Mouse (Mus musculus) adrenal gland, adult 8-10 months (tissue): ENCODE results near the gene Pate2. TPM values are rescaled to one million over a fixed set of nuclear protein-coding genes. Genes with fewer than 3 reads are reported as not detected.

Source experiments
- DNase-seq: peaks from one replicate; pipeline ENCODE4 v3.0.0; 2022
- total RNA-seq, 4 experiments: library from RNA; stranded (reverse); gene quantifications; 2 replicates each; pipeline ENCODE4 v1.2.4; 2022

Gene Pate2
- total RNA-seq: under 1 TPM in 3 of 4 experiments, not detected in 1; 0.17 to 0.46 (median 0.30) TPM

DNA sequence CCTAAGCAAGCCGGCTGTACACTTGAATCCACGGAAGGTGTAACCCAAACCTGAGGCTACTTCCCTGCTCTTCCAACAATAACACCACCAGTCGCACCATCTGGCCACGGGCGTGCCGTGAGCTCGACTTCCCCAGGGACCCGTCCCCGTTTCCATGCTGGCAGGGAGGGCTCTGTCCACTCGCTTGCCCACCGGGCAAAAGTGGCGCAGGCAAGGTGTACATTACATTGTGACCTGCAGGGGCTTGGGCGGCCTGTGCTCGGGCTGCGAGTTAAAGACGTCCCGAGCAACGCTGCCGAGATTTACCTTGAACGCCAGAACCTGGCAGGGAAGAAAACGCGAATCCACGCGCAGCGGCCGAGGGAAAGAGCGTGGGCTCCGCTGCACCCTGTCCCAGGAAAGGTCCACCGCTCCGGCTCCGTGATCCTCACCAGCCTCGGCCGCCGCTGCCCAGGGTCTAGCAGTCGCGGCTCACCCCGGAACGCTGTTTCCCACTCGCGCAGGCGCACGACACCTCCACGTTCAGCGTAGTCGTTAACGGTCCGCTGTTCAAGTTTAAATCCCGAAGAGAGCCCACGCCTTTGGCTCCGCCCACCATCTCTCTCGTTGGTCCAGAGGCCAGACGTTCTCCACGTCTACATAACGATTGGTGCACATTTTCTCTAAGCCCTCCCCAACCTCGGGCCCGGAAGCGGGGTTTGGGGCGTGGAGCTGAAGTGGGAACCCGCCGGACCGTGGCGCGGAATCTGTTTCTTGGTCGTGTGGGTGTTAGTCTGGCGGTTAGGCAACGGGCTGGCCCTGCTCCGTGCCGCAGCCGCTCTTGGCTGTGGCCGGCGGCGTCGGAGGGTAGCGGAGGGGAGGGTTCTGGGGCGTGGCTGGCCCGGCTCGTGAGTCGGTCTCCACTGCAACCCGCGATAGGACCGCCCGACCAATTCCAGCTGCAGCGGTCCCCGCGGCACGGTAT, at the start of gene Pate2, which contains the start of gene Hyls1:
Pate2 (plus strand) TSS at position 714 of the 964 bp plus-strand sequence.
Hyls1 (minus strand) TSS at position 828 of the 964 bp plus-strand sequence.
- DNase-seq: peak; percentile 94

DNA sequence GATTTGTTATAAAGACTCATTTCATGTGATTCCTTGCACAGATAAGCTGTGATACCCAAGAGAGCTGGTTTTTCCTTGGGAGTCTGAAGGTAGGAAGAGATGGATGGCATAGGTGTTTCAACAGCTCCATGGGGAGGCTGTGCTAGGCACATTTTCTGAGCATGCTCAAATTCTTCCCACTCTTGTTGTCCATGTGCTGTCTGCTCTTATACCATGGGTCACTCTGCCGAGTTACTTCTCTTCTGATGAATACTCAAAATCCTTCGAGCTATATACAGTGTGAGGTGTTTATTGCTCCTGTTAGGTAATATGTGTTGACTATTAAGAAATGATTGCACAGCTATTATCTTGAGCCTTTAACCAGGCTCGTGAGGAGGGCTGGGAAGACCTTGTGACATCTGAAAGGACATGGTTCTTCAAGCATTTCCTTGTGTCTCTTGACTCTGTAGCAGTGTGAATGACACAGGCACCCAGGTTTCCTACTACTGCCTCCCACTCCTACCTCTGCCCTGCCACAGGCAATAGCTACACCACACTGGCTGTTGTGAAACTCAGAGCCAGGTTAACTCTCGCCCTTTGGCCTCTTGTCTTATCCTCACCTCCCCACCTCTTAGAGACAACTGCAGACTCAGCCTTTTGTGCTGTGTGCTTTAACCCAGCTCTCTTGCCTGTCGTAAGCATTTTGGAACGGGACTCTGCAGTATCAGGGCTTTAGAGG, 49.3 kb upstream of the Pate2 start:
- DNase-seq: no peak

DNA sequence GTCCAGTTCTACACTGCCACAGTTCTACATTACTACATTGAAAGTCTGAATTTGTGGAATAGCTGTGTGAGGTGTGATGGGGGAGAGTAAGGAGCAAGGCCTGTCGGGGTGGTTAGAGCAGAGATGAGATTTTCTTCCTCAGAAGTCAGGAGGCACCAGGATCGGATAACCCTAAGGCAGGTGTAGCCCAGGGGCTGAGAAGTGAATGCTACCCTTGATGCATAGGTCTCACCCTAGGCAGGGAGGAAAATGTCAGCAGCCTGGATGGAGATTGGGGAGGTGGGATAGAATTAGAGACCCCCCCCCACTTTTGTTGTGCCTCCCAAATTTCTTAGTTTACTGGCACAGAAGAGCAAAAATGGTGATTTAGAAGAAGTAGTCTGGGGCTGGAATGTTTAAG, 47.8 kb upstream of the Pate2 start:
- DNase-seq: no peak

DNA sequence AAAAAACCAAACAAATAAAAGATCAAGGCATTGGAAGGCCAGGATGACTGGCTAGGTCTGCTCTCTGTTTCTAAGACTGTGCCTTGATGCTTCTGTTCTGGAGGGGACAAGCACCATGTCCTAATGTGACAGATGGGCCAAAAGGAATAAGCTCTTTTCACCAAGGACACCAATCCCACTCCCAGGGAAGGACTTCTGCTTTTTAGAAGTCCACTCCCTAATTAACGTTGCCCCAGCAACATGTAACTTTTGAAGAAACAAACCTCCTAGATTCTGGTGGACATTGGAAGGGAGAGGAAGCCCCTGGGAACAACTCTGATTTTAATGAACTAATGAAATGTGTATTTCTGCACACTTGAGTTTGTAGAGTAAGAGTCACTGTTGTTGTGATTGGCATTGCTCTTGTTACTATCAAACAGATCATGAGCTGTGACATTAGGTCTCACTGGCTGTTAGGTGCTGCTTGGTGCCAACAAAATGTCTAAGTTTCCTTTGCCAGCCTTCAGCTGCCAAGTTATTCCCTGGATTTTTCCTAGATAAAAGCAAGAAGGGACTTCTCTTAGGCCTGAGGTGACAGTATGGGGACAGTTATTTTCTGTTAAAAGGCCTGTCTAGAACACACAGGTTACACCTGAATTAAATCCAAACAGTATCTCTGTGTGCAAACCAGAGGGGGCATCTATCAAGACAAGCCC, 47.1 kb upstream of the Pate2 start:
- no peak for DNase-seq

DNA sequence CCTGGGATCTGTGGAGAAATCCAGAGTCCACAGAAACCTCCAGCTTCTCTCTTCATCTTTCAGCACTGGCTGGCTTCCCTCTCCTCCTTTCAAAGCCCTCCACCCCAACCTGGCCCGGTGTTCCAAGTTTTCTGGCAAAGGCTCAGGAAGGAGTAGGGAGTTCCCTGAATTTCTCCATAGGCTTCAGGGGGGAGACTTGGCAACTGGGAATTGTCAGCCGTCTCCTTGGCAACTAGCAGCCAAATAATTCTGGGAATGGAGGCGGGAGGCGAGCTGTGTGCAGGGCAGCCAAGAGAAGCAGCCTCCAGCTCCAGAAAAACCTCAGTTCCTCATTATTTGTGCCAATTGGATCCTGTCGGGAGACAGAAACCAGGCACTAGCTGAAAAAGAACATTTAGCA, 46.5 kb upstream of the Pate2 start:
- no peak for DNase-seq

DNA sequence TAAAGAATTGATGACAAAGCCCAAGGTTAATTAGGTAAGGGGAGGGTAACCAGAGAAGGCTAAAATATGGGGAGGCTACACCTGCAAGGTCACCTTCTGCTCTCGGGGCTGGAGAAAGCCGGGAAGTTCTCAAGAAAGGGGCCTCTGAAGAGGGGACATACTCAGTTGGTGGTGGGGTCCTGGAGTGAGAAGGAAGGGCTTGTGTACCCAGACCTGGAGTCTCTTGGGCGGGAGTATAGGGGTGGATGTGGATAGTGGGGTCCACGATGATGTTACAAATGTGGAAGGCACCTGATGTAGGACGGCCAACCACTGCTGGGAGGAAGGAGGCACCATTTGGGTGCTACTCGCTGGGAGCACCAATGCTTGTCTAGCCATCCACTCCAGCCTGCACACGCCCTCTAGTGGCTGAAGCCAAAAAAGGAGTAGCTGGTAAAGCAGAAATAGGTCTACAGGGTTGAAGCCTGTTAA, 46.1 kb upstream of the Pate2 start:
- peak; percentile 46 for DNase-seq

DNA sequence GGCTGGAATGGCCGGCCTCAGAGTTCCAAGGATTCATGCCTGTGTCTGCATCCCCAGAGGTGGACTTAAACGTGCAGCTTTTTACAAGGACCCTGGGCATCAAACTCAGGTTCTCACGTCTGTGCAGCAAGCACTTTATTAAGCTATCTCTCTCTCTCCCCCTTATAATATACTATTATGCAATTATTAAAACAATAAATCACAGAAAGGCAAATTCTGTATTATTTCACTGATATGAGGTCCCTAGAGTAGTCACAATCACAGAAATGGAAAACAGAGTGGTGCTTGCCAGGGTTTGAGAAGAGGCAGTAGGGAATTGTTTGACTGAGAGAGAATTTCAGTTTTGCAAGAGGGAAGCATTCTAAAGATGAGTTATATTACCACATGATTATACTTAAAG, 40.9 kb upstream of the Pate2 start:
- DNase-seq: no peak

DNA sequence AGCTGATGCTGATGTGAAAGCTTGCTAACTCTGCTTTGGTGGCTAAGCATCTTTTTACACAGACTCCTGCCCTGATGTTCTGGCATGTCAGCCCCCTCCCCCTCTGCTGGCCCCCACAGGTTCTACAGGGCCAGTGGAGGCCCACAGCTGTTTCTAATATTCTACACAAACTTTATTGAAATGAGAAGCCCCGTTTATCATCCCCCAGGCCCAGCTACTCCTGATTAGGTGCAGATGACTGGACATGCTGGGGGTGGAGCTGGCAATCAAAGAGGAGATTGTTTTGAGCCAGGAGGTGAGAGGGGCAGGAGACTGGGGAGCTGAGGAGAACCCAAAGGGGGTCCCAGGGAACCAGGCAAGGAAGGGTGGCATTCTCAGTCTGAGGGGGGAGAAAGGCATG, 40.3 kb upstream of the Pate2 start:
- DNase-seq: no peak

DNA sequence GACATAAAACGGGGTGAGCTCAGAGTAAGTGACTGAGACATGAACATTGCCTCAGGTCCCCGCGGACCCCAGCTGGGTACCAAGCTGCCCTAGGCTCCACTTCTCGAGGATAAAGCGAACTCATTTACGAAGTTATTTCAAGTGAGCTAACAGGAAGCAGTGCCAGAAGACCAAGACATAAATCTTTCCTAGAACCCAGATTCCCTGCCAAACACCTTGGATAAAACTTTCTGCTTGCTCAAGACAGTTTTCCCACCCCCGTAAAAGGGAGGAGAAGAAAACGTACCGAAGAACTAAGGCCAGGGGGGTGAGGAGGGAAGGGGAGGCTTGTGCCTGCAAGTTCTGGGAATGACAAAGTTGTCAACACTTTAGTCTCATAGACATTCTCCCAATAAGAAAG, 36.8 kb upstream of the Pate2 start:
- DNase-seq: no peak

DNA sequence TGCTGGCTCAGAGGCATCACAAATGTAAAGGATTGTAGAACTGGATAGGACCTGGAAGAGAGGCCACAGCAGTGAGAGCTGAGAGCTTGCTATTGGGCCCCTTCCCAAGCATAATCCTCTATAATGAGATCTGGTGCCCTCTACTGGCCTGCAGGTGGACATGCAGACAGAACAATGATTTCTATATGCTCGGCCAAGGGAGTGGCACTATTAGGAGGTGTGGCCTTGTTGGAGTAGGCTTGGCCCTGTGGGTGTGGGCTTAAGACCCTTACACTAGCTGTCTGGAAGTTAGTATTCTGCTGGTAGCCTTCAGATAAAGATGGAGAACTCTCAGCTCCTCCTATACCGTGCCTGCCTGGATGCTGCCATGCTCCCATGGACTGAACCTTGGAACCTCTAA, 35.0 kb upstream of the Pate2 start:
- DNase-seq: no peak

DNA sequence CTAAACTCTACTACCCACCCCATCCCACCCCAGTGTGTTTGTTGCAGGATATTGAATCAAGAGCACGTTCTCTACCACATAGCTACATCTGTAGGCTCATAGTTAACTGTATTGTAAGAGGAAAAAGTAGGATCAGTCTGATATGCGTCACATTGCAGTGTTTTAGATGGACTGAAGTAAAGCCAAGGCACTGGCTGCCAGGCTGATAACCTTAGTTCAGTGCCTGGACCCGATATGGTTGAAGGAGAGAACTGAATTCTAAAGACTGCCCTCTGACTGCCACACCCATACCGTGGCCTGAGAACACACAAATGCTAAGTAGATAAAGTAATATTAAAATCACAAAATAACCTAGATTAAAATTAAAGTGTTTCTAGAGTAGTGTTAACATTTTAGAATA, 34.2 kb upstream of the Pate2 start:
- no peak for DNase-seq

DNA sequence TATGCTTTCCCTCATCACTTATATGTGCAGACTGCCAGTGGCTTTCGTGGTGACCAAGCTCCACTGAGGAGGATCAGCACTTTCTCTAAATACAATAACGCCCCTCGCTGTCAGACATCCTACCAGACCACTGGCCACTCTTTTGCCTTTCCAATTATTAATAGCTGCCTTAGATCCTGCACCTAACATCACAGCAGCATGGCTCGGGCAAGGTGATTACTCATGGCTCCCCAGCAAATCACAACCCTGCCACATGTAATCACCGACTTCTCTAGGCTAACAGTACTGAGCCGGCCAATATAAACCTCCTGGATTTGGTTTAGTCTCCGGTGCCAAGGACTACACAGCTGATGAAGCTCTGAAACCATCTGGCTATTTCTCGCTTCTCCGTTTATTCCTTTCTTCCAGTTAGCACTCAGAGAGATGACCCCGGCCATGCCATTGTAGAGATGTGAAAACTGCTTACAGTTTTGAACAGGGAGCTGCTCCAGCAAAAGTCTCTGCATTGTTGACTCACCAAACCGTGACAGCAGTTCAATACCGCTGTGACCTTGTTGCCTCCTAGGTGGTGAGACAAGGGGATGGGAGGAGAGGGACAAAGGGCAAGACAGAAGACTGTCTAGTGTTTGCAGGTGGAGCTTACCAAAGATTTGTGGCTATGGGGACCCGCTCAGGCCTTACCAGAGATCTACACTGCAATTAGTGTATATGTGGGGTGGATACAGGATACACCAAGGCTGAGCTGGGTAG, 30.9 kb upstream of the Pate2 start:
- no peak for DNase-seq

DNA sequence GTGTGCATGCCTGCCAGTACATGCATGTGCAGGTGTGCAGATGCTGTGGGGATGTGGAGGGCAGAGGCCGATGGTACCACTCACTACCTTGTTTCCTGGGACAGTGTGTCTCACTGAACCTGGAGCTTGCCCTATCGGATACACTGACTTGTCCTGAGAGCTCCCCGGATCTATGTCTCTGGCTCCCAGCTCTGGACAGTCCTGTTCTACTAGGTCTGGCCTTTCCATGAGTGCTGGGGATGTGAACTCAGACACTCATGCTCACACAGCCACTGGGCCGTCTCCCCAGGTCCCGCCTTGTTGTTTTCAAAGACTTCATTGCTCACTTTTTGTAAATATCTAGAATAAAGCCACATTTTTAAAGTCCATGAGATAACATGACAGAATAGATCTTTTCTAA, 29.1 kb upstream of the Pate2 start:
- no peak for DNase-seq

DNA sequence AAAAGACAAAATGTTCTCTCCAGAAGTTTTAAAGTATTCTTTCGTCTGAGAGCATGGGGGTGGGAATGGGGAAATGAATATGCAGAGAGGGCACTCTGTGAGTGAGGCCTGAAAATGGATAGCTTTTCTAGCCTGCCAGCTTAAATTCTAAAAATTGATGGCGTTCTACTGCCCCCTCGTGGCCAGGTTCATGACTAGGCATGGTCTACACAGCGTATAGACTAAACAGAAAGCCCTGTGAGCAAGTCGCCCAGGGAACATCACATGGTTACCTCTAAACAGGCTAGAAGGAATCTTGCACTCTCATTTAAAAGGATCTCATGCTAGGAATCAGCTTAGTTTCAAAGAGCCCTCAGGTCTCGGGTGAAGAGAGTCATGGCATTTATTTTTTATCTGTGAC, 28.6 kb upstream of the Pate2 start:
- no peak for DNase-seq

DNA sequence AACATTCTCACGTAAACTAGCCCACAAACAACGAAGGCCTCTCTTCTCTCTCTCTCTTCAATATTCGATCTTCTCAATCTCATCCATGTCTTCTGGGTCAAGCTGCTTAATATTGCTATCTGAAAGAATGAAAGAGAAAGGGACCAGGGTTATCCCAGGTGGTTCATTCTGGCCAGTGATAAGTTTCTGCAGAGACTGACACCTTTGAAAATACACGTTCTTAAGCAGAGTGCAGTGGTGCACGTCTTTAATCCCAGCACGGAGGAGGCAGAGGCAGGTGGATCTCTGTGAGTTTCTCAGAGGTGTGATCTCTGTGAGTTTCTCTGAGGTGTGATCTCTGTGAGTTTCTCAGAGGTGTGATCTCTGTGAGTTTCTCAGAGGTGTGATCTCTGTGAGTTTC, 28.1 kb upstream of the Pate2 start:
- DNase-seq: no peak

DNA sequence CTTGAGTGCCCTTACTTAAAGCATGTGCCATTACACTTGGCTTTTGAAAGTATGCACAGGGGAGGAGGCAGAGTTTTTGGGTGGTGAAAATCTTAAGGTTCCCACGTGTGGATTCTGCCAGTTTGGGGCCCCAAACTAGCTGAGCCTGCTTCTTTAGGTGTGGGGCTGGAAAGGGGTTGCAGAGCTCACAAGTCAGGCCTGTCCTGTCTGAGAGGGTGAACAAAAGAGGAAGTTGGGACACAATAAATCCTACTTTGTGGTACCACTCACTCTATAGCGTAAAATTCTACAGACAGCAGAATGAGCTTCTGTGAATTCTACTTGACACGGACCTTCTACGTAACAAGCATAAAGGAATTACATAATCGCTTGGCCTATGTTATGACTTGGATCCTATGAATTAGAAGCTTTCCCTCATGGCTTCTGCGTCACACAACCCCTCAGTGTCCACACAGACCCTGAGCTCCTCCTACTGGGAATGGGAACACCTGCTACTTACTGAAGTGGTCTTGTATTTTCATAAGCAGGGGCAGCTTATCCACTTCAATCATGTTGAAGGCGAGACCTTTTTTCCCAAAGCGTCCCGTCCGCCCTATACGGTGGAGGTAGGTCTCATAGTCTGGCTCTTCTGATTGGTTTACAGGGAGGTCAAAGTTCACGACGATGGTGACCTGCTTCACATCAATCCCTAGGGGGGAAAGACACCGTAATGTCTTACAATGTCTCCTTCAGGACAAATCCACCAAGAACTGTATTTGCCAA, 26.8 kb upstream of the Pate2 start:
- DNase-seq: no peak

DNA sequence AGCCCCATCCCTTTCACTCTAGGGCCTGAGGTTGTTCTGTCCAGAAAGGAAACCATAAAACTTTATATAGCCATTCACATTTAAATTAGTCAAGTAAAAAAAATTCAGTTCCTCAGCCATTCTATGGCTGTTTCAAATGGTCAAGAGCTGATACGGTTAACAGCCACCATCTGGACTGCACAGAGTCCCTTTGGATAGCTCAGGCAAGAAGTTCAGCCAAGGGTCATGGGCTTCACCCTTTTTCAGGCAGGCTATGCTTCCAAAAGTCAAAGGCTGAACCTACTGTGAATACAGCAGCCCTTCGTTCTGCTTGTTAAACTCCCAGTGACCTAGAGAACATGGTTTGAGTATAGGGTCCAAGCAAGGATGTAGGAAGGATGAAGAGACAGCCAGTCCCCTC, 25.4 kb upstream of the Pate2 start:
- no peak for DNase-seq

DNA sequence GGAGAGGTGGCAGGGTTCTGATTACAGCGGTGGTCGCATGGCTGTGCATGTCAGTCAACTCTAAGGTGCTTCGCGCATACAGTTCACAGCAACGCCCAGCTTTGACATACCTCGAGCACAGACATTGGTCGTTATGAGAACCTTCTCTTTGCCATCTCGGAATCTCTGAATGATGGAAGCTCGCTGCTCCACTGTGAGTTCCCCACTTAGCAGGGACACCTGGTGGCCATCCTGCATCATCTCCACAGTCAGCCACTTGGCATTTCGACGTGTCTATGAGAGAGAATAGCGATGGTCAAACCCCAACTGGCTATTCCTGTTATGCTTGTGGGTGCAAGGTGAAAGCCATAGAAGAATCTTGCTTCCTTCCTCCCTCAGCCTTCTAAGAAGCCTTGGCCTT, 24.4 kb upstream of the Pate2 start:
- no peak for DNase-seq

DNA sequence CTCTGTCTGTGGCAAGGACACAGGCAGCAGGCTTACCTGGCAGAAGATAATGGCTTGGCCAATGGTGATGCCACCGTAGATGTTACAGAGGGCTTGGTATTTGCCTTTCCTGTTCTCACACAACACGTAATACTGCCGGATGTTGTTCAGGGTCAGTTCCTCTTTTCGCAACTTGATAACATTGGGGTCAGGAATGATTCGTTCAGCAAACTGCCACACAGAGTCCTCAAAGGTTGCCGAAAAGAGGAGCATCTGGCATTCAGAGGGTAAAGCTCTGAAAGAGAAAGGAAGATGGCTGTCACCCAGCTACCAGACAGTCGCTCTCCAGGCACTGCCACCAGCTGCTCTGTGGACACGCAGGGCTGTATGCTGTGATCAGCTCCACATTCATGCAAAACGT, 23.3 kb upstream of the Pate2 start:
- DNase-seq: no peak

DNA sequence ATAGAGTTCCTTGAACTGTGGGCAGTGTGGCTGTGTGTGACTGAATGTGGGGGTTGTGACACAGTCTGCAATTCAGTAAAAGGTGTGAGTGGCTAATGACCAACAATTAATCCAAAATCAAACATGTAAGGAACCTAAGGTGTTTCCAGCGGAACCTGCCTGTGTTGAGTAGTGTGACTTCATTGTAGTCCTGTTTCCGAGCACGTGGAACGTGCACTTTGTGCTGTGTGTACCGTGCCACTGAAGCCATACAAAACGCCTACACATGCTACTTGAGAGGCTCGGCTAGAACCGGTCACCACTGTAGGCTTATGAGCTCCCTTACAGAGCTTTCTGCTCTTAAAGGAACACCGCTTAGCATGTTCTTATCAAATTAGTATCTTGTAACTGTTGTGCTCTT, 21.6 kb upstream of the Pate2 start:
- no peak for DNase-seq

DNA sequence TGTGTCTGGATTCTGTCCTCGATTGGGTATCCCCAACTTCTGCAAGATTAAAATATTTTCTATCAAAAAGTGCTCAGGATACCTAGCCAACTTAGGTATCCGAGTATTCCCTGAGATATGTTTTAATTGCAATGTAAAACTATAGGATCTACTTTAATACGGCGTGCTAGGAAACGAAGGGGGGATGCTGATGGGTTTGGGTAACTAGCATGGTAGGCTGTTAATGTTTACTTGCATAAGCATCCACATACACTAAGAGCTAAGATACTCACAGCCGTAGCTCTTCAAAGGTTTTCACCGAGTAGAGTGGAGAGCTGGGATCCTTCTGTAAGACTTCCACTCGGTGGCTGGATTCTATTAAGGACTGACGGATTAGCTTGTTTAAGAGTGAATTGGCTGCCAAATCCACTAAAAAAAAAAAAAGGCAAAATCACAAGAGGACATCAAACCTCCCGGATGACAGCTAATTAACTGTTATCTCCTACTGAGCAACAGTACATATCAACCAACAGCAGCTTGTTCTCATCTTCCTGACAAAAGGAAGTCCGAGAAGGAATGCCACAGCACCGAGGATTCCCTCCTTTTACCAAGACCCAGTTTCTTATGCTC, 13.5 kb upstream of the Pate2 start:
- DNase-seq: no peak
